Mouse (Mus musculus) liver, embryonic 16.5 days (tissue): ENCODE measurements around the gene 3300002I08Rik. TPM values are rescaled to one million over a fixed set of nuclear protein-coding genes. Genes with fewer than 3 reads are reported as not detected.
"Not testable (repeated sequence)": the region's sequence is repeated elsewhere in the genome, so short reads cannot be mapped to it uniquely, and the experiment has no call there.

ENCODE experiments used
- ATAC-seq: fragments of 200-750 bp; cut with Nextera tagmentation; 2 replicates; pipeline ENCODE4 v1.8.0; 2017; ENCODE audit warnings: low read depth, mild to moderate bottlenecking, moderate number of reproducible peaks, moderate library complexity
- H3K27ac ChIP-seq: fragments of 300-500 bp; sonication (generic); 2 replicates; pipeline ENCODE4 v1.5.1; 2014; ENCODE audit warnings: mild to moderate bottlenecking, low read length
- H3K27me3 ChIP-seq: fragments of 300-500 bp; sonication (generic); 2 replicates; pipeline ENCODE4 v1.6.1; 2014; ENCODE audit warnings: low read depth, low read length, mixed read lengths; ENCODE audit not compliant: control insufficient read depth, insufficient read depth
- H3K36me3 ChIP-seq: fragments of 300-500 bp; sonication (generic); 2 replicates; pipeline ENCODE4 v1.6.1; 2014; ENCODE audit warnings: mild to moderate bottlenecking; ENCODE audit not compliant: control insufficient read depth, insufficient read depth
- H3K4me1 ChIP-seq: fragments of 300-500 bp; sonication (generic); 2 replicates; pipeline ENCODE4 v1.6.1; 2014; ENCODE audit warnings: low read depth, low read length, mixed read lengths; ENCODE audit not compliant: control insufficient read depth
- H3K4me2 ChIP-seq: fragments of 300-500 bp; sonication (generic); 2 replicates; pipeline ENCODE4 v1.6.1; 2014; ENCODE audit warnings: low read depth, low read length, mixed read lengths
- H3K4me3 ChIP-seq: fragments of 300-500 bp; sonication (generic); 2 replicates; pipeline ENCODE4 v1.5.1; 2014; ENCODE audit warnings: low read depth, mild to moderate bottlenecking, low read length
- H3K9ac ChIP-seq: fragments of 300-500 bp; sonication (generic); 2 replicates; pipeline ENCODE4 v1.6.1; 2014; ENCODE audit warnings: low read depth, low read length
- H3K9me3 ChIP-seq: fragments of 300-500 bp; sonication (generic); replicated peaks from 2 replicates; pipeline ENCODE4 v1.6.1; 2016; ENCODE audit warnings: low read length; ENCODE audit not compliant: control insufficient read depth
- WGBS: fragments of 180-500 bp; shearing (Covaris S2); extraction: QIAGEN DNeasy Blood & Tissue Kit; methylation state at CpG from one replicate; pipeline ENCODE4 v1.1.7; 2014; ENCODE audit not compliant: insufficient replicate concordance; 5-methylcytosine and 5-hydroxymethylcytosine counted together
- polyA plus RNA-seq: library from polyadenylated mRNA; unstranded; fragments of >200 nt; fragmentation: Nextera tagmentation; extraction: Ambion mirVana; gene quantifications from 2 replicates; pipeline ENCODE4 v1.2.1, GENCODE M21; 2015

The 3300002I08Rik gene
- 0.59 and 1.1 TPM in 2 replicates for polyA plus RNA-seq

- Histone ChIP-seq H3K9ac (peak within 1 kb of the TSS; percentile 19; the same call in 1 of the 2 replicates), H3K4me3 (peak within 1 kb of the TSS; percentile 51), H3K4me2 (peak within 1 kb of the TSS; percentile 37)
- not testable (repeated sequence) for H3K27me3 ChIP-seq, H3K27ac ChIP-seq, H3K4me1 ChIP-seq, H3K36me3 ChIP-seq, H3K9me3 ChIP-seq
- ATAC-seq: peak; percentile 97
- WGBS: under 1% methylated on average over 14 of the region's 17 CpGs
Observed at GRCm38 (mm10) chr2:150362113-150362877, at the start of gene 3300002I08Rik. Gene 3300002I08Rik (minus strand): TSS chr2:150362765.

GRCm38 (mm10) chr2:150412146-150412545 is 49.6 kb upstream of the 3300002I08Rik start:
- H3K4me1 ChIP-seq, H3K27me3 ChIP-seq, H3K27ac ChIP-seq, H3K4me2 ChIP-seq, H3K4me3 ChIP-seq, H3K9ac ChIP-seq, H3K9me3 ChIP-seq, ATAC-seq, H3K36me3 ChIP-seq: not testable (repeated sequence)
- 74% methylated on average over 17 of the region's 17 CpGs for WGBS

GRCm38 (mm10) chr2:150390198-150390597 is 27.6 kb upstream of the 3300002I08Rik start:
- no peak overlapping the region for H3K4me3 ChIP-seq
- H3K36me3 ChIP-seq: no peaks in the 10 kb centered on the region
- no peak overlapping the region for H3K9ac ChIP-seq
- no peak overlapping the region for H3K4me2 ChIP-seq
- H3K4me1 ChIP-seq: no peaks in the 10 kb centered on the region
- WGBS: 53% methylated on average over 1 of the region's 1 CpGs
- no peaks in the 10 kb centered on the region for H3K27me3 ChIP-seq
- no peak for ATAC-seq
- H3K9me3 ChIP-seq: no peaks in the 10 kb centered on the region
- no peak overlapping the region for H3K27ac ChIP-seq

- not testable (repeated sequence) for H3K36me3 ChIP-seq, H3K4me2 ChIP-seq, H3K27me3 ChIP-seq, H3K4me3 ChIP-seq, H3K27ac ChIP-seq, H3K9ac ChIP-seq, H3K4me1 ChIP-seq, ATAC-seq, H3K9me3 ChIP-seq
- WGBS: 81% methylated on average over 18 of the region's 19 CpGs
Observed at GRCm38 (mm10) chr2:150385553-150386106, 23.1 kb upstream of the 3300002I08Rik start.

- no peaks in the 10 kb centered on the region for H3K4me1 ChIP-seq
- peak overlapping the region; percentile 37 for H3K4me2 ChIP-seq
- H3K9ac ChIP-seq: no peak overlapping the region
- H3K9me3 ChIP-seq: no peaks in the 10 kb centered on the region
- 3% methylated on average over 4 of the region's 4 CpGs for WGBS
- no peaks in the 10 kb centered on the region for H3K36me3 ChIP-seq
- H3K27me3 ChIP-seq: no peaks in the 10 kb centered on the region
- peak overlapping the region; percentile 51 for H3K4me3 ChIP-seq
- H3K27ac ChIP-seq: no peak overlapping the region
- ATAC-seq: peak; percentile 32
Observed at GRCm38 (mm10) chr2:150362878-150363229, 289 bp upstream of the 3300002I08Rik start.

GRCm38 (mm10) chr2:150357136-150357535 is 5.4 kb downstream of the 3300002I08Rik start:
- H3K27me3 ChIP-seq, H3K9ac ChIP-seq, ATAC-seq: not testable (repeated sequence)

GRCm38 (mm10) chr2:150323402-150323801 is 39.2 kb downstream of the 3300002I08Rik start, which contains the start of gene Gm10130:
Gene Gm10130 (plus strand): TSS chr2:150323702.
- no peak within 1 kb of the TSS for H3K4me2 ChIP-seq
- no peak within 1 kb of the TSS for H3K4me3 ChIP-seq
- no peaks in the 10 kb centered on the region for H3K27me3 ChIP-seq
- no peaks in the 10 kb centered on the region for H3K4me1 ChIP-seq
- ATAC-seq: no peak
- H3K36me3 ChIP-seq: peaks cover 10% of the 10 kb centered on the region
- H3K27ac ChIP-seq: no peak within 1 kb of the TSS
- H3K9me3 ChIP-seq: peaks cover 2% of the 10 kb centered on the region
- 69% methylated on average over 5 of the region's 5 CpGs for WGBS
- no peak within 1 kb of the TSS for H3K9ac ChIP-seq

More at GRCm38 (mm10) chr2:150357136-150357535, 5.4 kb downstream of the 3300002I08Rik start:
- H3K4me2 ChIP-seq, H3K9me3 ChIP-seq, H3K27ac ChIP-seq, H3K4me1 ChIP-seq, H3K36me3 ChIP-seq, H3K4me3 ChIP-seq: not testable (repeated sequence)

- no peaks in the 10 kb centered on the region for H3K4me1 ChIP-seq
- ATAC-seq: no peak
- no peaks in the 10 kb centered on the region; the same call in 1 of the 2 replicates for H3K36me3 ChIP-seq
- no peak overlapping the region for H3K4me2 ChIP-seq
- no peaks in the 10 kb centered on the region for H3K27me3 ChIP-seq
- no peak overlapping the region for H3K27ac ChIP-seq
- no peak overlapping the region for H3K4me3 ChIP-seq
- 57% methylated on average over 1 of the region's 1 CpGs for WGBS
- H3K9ac ChIP-seq: no peak overlapping the region
- H3K9me3 ChIP-seq: peaks cover 2% of the 10 kb centered on the region
Observed at GRCm38 (mm10) chr2:150318973-150319372, 43.6 kb downstream of the 3300002I08Rik start.

GRCm38 (mm10) chr2:150316140-150316539 is 46.4 kb downstream of the 3300002I08Rik start:
- H3K36me3 ChIP-seq: no peaks in the 10 kb centered on the region
- peaks cover 2% of the 10 kb centered on the region for H3K9me3 ChIP-seq
- no peaks in the 10 kb centered on the region for H3K4me1 ChIP-seq
- no peak overlapping the region for H3K4me3 ChIP-seq
- ATAC-seq: no peak
- no peak overlapping the region for H3K9ac ChIP-seq
- H3K27ac ChIP-seq: no peak overlapping the region
- no peak overlapping the region for H3K4me2 ChIP-seq
- H3K27me3 ChIP-seq: no peaks in the 10 kb centered on the region
